Mouse (Mus musculus): Measurements from ENCODE around the gene Lhfpl2.

Lhfpl2 gene

DNA sequence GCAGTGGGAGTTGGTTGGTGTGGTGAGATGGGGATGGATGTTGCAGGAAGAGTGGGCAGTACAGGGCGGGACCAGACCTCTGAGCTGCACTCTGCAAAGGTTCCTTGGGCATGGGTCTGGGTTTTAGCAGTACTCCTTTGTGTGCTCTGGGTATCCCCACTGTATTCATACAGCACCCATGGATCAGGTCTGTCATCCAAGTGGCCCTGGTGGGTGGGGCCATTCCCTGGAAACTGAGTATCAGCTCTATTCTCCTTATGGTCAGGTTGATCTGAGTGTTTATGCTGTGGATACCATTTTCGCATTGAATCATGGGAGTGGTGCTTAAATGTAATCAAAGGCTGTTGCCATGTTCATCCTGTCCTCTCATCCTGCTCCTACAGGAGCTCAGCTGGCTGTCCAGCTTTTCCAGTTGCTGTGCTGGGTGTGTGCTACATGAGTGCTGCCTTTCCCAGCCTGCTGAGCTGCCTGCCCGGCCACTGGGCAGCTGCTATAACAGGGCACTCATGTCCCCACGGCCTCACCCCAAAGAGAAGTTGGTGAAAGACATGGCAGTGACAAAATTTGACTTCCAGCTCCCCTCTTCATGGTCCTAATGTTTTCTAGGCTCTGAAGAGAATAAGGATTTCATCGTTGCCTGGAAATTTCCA is 9.2 kb downstream of the Lhfpl2 start:
- DNase-seq = no peak

DNA sequence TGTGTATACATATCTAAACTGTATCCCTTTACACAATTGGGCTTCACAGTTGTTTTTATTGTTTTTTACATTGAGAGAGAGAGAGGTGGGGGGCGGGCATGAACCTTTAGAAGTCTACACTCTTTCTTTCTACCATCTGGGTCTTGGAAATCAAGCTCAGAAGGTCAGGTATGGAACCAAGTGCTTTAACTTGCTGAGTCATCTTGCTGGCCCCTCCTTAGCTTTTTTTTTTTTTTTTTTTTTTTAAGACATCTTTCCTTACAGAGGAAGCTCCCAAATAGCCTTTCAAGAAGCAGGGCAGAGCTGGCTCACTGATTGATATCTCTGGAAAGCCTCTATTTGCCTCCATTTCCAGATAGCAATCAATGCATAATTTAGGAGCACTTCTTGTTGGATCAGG is 10.7 kb downstream of the Lhfpl2 start:
- DNase-seq = no peak

DNA sequence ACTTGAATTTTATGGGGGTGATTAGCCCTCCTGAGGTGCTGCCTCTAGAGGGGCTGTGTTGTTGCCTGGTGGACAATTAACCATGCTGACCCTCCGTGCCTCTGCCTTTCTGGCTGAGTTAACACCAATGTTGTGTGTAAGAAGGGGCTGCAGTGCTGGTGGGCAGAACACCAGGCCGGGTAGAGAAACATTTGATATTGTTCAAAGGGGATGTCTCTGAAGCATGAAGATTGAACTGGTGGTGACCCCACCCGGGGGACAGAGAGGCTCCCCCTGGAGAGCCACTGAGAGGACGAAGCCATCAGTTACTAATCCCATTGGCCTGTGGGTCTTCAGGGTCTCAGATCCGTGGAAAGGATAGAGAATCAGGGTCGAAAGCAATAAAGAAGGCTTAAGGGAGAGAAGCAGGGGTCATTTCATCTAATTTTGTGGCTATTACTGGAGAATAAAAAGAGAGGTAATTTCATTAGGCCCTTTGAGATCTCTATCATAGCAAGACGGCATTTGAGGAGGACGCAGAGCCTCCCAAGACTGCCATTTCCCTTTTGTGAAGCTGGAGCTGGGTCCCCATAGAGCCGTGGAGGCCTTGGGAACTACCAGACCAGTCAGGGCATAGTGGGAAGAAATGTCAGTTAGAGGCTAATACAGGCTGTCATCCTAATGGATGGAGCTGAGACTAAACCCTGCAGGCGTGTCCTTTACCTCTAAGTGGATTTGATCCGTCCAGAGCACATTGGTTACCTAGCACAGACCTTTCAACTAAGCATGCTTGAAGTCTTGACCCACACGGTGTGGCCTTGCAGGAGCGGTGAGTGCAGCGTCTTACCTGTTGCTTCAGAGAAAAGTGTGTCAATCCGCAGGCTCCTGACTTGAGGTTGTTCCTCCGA is 12.1 kb downstream of the Lhfpl2 start:
- DNase-seq = no peak

DNA sequence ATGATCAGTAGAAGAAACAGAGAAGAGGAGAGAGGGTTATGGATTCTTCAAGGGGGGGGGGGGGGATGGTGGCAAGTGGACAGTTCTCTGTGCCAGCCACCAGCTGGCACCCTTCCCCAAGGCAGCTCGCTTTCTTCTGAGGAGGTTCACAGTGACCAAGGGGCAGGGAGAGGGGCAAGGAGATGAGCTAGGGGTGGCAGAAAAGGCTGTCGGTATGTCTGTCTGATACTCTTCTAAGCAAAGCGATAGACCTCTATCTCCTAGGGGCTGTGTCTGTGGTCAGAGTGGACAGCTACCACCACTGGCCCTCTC is 12.7 kb downstream of the Lhfpl2 start:
- DNase-seq = no peak

GRCm38 (mm10) chr13:94070927-94071326 is 13.3 kb downstream of the Lhfpl2 start:
- DNase-seq = no peak

- no peak for DNase-seq
These were observed 15.6 kb downstream of the Lhfpl2 start for GRCm38 (mm10) chr13:94073046-94073715.

GRCm38 (mm10) chr13:94073716-94074115 is 16.1 kb downstream of the Lhfpl2 start:
- DNase-seq = no peak

DNA sequence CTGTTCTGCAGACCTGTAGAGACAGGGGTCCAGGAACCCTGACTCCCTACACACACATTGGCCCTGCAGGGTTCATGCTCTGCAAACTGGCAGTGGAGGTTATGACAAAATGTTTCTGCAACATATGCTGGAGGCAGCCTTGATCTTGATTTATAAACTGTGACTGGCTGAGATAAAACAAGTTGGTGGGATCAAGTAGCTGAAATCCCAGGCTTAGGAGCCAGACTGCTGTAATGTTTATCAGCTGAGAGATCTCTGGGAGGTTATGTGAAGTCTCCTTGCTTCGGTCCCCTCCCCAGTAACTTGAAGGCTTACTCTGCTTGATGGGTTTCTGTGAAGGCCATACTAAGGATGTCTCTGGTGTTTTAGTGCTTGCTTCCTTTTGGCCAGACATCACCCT is 17.6 kb downstream of the Lhfpl2 start:
- DNase-seq = no peak

GRCm38 (mm10) chr13:94077136-94078018 is 19.8 kb downstream of the Lhfpl2 start:
- DNase-seq = no peak

- no peak for DNase-seq
These were observed 25.6 kb downstream of the Lhfpl2 start for GRCm38 (mm10) chr13:94083196-94083595.

DNA sequence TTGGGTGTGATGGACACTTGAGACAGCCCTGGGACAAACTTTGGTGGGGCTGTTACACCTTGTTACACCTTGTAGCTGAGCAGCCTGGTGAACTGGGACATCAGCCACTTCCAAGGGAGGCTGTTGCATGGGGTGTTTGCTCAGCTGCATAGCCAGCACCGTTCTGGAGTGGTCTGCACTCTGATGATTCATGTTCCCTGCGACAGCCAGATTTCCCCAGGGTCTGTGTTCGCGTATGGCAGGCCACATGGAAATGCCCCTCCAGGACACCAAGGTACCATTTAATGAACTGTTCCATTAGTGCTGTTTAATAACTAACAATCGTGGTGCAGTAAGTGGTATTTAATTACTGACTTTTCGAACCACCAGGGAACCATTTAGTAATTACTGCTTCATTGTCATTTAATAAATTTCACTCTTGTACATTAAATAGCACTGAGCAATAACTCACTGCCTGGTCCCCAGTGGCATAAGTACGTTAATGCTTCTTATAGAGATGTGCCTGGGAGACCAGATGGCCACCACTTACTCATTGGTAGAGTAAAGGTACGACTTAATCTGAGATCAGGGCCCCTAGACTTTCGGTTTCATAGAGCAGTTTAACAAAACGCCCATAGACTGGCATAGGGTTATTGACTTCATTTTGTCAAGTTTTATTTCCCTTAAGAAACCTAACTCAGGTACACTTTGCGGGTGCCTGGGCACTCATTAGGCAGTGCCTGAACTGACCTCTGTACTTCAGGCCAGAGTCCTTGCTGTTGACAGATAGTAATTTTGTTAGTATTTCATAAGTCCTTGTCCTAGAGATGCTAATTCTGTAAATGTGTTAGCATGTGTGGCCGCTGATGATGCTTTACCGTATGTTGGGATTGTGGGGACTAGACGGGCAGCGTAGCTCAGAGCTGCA is 26.9 kb downstream of the Lhfpl2 start:
- DNase-seq = no peak

GRCm38 (mm10) chr13:94086090-94086808 is 28.7 kb downstream of the Lhfpl2 start:
- DNase-seq = no peak

- DNase-seq = no peak
These were observed 29.5 kb downstream of the Lhfpl2 start for GRCm38 (mm10) chr13:94087061-94087460.

DNA sequence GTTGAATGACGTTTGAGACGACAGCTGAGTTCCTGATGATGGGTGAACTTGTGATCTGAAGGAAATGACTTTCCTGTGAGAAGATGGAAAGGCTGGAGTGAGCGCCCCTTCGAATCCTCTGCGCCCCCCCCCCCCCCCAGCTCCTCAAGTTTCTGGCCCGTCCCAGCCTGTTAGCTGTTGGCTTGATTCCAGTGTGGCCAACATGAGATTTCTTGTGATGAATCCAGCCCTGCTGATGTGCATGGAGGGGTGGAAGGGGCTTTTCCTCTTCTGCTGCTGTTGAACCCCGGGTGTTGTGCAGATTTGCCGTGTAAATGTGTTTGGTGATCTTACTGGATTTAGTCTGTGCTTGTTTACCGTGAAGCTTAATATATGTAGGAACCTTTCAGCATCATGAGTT is 31.2 kb downstream of the Lhfpl2 start:
- no peak for DNase-seq

GRCm38 (mm10) chr13:94089286-94089685 is 31.7 kb downstream of the Lhfpl2 start:
- no peak for DNase-seq

- no peak for DNase-seq
These were observed 33.8 kb downstream of the Lhfpl2 start for GRCm38 (mm10) chr13:94091366-94091765.

DNA sequence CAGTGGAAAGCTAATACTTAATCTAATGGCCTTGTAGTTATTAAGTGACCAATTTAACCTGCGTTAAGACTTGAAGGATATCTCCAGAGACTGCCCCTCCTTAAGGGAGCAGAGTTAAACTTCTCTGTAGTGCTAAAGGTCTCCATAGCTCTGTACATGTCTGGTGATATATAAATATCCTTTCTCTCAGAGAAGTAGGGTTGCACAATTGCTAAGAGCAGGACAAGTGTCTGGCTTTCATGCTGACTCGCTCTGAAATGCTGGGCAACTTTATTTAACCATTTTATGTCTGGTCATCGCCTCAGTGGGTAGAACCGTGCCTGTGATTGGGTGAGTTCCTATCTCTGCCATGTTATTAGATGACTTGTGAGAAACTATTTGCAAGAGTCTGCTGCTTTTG is 36.6 kb downstream of the Lhfpl2 start:
- no peak for DNase-seq

DNA sequence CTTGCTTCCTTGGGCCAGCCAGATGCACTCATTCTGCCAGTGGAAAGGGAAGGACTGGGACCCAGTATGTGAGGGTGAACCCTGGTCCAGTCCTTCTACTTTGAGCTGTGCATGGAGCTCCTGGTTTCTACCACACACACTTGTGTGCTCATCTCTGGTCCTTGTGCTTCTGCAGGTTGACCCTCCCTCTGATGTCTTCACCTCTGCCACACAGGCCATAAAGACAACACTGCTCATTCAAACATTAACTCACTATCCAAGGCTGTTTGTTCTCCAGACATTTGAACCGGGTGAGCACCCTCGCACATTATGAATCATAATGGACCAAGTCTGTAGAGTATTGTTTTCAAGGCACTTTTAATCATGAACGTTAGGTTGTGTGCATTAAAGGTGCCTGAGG is 37.0 kb downstream of the Lhfpl2 start:
- no peak for DNase-seq

GRCm38 (mm10) chr13:94095202-94095601 is 37.6 kb downstream of the Lhfpl2 start:
- no peak for DNase-seq

DNA sequence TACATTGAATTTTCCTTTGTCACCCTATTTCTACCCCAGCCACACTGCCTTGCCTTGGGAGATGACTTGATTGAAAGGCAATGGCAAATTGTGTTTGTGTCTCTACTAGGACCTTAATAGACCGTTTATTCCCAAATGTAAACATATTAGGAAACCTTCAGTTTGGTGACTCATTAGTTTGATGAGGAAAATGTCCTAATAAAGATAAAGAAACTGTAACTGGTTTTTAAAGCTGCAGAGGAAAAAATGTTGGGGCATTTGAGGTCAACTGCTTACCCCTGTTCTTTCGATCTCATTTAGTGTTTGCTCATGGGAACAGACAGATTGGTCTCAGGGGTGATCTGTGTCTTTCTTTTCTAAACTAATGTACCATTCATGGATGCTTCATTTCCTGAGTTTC is 40.1 kb downstream of the Lhfpl2 start:
- DNase-seq = no peak
